Mouse (Mus musculus) adipocyte (in vitro differentiated cells): ENCODE measurements at regions not wholly inside any gene's neighbourhood (a gene's known extent, or its start where the extent isn't known, plus 50 kb on each side); places are given as distances from the start of the nearest gene placed in this dataset.
A peak's percentile ranks its signal among the peaks of the same experiment; 100 is the strongest.

Source experiments
- DNase-seq: peaks from one replicate; pipeline ENCODE4 v3.0.0-alpha.2; 2016; ENCODE audit warnings: low spot score

- no peak for DNase-seq
These were observed 626.9 kb downstream of the Zfp706 start for GRCm38 (mm10) chr15:36380461-36381227.

- no peak for DNase-seq
These were observed 628.9 kb downstream of the Zfp706 start for GRCm38 (mm10) chr15:36378640-36379039.

GRCm38 (mm10) chr15:36376551-36376950 is 631.0 kb downstream of the Zfp706 start:
- no peak for DNase-seq

GRCm38 (mm10) chr15:36375549-36375885 is 632.1 kb downstream of the Zfp706 start:
- DNase-seq = no peak

GRCm38 (mm10) chr15:36374732-36375548 is 632.6 kb downstream of the Zfp706 start:
- DNase-seq = no peak

- no peak for DNase-seq
These were observed 633.5 kb downstream of the Zfp706 start for GRCm38 (mm10) chr15:36373900-36374611.

GRCm38 (mm10) chr15:36373481-36373880 is 634.1 kb downstream of the Zfp706 start:
- DNase-seq = no peak

GRCm38 (mm10) chr15:36371382-36371781 is 636.2 kb downstream of the Zfp706 start:
- no peak for DNase-seq

- DNase-seq = no peak
These were observed 636.7 kb downstream of the Zfp706 start for GRCm38 (mm10) chr15:36370906-36371305.

GRCm38 (mm10) chr15:36367296-36367695 is 640.3 kb downstream of the Zfp706 start:
- DNase-seq = peak; percentile 18

GRCm38 (mm10) chr15:36364757-36365156 is 642.8 kb downstream of the Zfp706 start:
- no peak for DNase-seq

GRCm38 (mm10) chr15:36364062-36364461 is 643.5 kb downstream of the Zfp706 start:
- no peak for DNase-seq

GRCm38 (mm10) chr15:36362911-36363565 is 644.5 kb downstream of the Zfp706 start:
- no peak for DNase-seq

GRCm38 (mm10) chr15:36361522-36362148 is 645.9 kb downstream of the Zfp706 start:
- DNase-seq = no peak

- DNase-seq = no peak
These were observed 646.7 kb downstream of the Zfp706 start for GRCm38 (mm10) chr15:36360694-36361521.

- DNase-seq = no peak
These were observed 651.7 kb downstream of the Zfp706 start for GRCm38 (mm10) chr15:36355851-36356250.

GRCm38 (mm10) chr15:36354545-36354944 is 653.0 kb downstream of the Zfp706 start:
- no peak for DNase-seq

GRCm38 (mm10) chr15:36353793-36354192 is 653.8 kb downstream of the Zfp706 start:
- DNase-seq = no peak

- no peak for DNase-seq
These were observed 654.6 kb downstream of the Zfp706 start for GRCm38 (mm10) chr15:36352929-36353328.

GRCm38 (mm10) chr15:36351693-36352092 is 655.9 kb downstream of the Zfp706 start:
- DNase-seq = no peak

- no peak for DNase-seq
These were observed 659.2 kb downstream of the Zfp706 start for GRCm38 (mm10) chr15:36348348-36348747.
